Mouse (Mus musculus) cerebellum, postnatal 14 days (tissue): ENCODE results near the gene Tbc1d12.

Experiments used
- DNase-seq, 2 experiments: peaks; one replicate each; pipeline ENCODE4 v3.0.0; 2021; ENCODE audit warnings: mixed read lengths in 2 of 2

Tbc1d12 gene

DNA sequence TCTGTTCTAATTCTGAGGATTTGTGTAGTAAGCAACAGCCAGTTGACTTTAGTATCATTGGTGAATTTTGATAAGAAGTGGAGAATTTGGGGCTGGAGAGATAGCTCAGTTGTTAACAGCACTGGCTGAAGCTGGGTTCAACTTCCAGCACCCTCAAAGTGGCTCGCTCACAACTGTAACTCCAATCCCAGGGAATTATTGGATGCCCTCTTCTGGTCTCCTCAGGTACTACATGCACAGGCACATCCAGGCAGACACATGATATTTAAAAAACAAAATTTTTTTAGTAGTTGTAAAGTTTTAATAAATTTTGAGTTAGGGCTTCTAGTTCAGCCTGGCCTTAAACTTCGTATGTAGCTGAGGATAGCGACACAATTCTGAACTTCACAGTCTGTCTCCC is 79.3 kb downstream of the Tbc1d12 start:
- peak; percentile 72 to 74 for DNase-seq

DNA sequence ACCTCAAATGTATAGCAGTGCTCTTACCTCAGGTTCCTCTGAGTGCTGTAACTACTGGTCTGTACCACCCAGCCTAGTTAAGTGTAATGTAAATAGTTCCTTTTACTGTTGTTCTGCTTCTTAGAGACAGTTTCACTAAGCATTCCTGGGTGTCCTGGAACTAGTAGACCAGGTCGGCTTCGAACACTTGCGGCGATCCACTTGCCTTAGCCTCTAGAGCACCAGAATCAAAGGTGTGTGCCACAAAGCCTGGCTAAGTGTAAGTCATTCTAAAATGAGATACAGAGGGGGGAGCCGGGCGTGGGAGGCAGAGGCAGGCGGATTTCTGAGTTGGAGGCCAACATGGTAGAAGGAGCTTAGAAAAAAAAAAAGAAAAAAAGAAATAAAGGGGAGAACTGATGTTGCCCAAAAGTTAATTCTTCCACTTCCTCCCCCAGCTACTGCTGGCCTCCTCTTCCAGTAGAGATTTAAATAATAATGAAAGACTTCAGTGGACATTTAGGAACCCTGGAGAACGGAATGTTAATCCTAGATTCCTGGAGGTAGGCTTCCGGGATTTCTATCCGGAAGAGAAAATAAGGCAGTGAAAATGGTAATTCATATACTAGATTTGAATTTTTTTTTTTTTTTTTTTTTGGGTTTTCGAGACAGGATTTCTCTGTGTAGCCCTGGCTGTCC is 92.2 kb downstream of the Tbc1d12 start:
- no peak for DNase-seq

DNA sequence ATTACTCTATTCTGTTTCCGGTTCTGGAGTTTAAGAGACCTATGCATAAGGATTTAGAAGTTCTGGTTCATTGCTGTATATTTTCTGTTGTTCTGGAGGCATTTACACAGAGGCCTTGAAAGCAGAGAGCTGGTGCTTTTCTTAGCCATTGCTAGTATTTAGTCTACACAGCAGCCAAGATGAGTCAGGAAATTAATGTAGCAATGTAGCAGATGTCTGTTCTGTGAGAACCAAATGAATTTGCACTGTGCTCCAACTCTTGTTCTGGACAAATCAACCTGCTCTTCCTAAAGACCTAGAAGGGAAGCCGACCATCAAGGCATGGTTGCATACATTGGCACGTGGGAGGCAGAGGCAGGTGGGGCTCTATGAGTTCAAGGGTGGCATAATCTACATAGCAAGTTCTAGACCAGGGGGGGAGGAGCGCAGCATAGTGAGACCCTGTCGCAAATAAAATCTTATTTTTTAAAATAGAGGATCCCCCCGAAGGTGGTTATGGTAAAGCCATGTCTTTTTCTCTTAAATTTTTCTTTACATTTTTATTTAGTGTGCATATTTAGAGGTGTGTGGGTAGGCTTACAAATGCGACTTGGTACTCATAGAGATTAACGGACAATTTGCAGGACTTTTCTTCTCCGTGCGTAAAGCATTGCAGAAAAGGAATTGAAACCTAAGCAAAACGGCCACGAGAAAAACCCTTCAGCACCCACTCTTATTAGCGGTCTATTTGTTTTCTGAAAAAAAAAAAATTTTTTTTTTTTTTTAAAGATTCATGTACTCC is 93.3 kb downstream of the Tbc1d12 start:
- no peak for DNase-seq

DNA sequence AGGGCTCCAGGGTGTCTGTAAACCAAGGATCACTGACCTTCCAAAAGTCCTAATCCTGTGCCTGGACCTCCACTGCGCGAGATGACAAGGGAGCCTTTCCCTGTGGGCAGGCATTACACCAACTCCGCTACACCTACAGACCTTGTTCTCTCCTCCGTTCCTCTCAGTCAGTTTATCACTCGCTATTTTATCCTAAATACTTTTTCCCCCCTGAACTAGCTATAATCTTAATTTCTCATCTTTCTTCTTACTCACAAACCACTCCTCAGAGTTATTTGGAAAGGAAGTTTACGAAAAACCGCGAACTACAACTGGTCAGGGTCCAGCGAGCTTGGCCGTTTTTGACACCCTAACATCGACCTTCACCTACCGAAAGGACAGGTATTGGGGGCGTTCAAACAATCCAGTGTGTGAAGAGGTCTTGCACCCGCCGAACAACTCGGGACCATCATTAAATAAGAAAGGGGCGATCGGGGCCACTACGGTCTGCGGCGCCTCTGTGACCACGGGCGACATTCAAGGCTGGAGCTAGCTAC is 93.9 kb downstream of the Tbc1d12 start:
- DNase-seq: peak; percentile 26

DNA sequence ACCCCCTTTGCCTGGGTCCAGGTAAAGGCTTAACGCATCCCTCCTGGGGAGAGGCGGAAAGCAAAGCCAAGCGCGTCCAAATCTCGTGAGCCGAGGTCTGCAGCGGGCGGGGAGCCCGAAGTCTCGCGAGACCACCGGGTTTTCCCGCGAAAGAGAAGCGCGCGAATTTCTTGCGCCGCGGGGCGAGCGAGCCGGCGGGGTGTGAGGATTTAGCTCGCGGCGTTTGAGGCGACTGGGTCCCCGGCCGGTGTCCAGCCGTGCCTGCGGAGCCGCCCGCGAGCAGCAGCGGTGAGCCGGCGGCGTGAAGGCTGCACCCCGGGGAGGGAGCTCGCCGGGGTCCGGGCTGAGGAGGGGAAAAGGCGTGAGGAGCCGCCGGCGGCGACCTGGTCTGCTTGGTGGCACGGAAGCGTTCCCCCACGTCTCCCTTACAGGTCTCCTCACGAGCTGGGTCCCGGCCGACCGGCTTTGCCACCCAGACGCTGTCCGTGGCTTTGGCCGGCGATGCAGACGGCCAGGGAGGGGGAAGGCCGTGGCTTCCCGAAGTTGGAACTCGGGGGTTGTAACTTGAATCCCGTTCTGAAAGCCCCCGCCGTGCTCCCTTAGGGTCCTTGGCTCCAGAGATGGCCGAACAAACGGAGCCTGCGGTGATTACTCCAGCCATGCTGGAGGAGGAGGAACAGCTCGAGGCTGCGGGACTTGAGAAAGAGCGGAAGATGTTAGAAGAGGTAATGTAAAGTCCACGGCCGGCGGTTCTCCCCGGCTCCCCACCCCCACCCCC is 94.6 kb downstream of the Tbc1d12 start, which contains the start of gene Hells:
Gene Hells (plus strand): TSS at position 128 of the 778 bp plus-strand sequence.
- DNase-seq: peak; percentile 91 to 93

DNA sequence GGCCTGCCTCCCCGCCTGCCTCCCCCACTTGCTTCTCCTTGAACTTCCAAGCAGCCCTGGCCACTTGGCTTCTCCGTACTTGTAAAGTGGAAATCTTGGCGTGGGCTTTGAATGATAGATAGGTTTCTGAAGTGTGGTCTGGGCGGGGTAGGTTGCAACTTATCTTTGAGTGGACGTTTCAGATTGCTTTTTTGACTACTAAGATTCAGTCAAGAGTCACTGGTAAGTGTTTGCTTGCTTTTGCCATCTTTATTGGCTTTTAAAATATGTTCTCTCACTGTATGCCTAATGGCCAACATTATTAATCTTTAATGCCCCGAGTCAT is 95.1 kb downstream of the Tbc1d12 start:
- DNase-seq: no peak

DNA sequence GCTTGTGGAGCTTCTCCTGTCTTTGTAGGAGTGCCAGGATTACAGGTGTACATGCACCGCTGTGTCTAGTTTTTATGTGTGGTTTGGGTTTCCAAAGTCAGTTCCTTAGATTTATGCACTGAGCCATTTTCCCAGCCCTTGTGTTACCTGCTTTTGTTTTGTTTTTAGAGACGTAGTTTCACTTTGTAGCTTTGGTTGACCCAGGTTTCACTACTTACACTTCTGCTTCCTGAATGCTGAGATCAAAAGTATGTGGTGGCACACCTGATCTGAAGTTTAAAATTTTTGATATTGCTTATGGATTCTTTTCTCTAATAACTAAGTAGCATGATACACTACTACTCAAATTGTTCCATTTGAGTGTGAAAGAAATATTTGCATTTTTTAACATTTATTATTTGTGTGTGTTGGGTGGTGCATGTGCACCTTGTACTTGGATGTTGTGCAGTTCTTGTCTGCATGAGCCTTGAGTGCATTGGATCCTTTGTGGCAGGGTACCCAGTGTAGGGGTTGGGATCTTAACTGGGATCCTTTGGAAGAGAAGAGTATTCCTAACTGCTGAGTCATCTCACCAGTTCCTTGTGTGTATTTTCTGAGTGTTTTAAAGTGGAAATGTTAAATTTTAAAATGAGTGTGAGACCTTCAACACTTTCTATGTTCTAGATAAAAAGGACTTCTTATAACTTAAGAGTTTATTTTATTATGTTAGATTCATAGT is 108.4 kb downstream of the Tbc1d12 start:
- DNase-seq: no peak
